Mouse (Mus musculus) heart, postnatal 14 days (tissue): ENCODE data around the gene Trub1. TPM values are rescaled to one million over a fixed set of nuclear protein-coding genes. Genes with fewer than 3 reads are reported as not detected.

Source experiments
- DNase-seq, 2 experiments: peaks; one replicate each; pipeline ENCODE4 v3.0.0; 2021 to 2022
- intact Hi-C: fragments of 180-260 bp; cut with DNase I; formaldehyde crosslinking; loops from one replicate; pipeline ENCODE4 v1.15.1; 2025
- total RNA-seq, 2 experiments: library from RNA; stranded (reverse); gene quantifications; 2 replicates each; pipeline ENCODE4 v1.2.3; 2021

Trub1 gene
- total RNA-seq, 2 experiments from 2014 or later, result 5.7 to 6.1 TPM

- no peak for DNase-seq
- intact Hi-C loops, result no loop called here
Observed at GRCm38 (mm10) chr19:57537510-57538182, 84.9 kb downstream of the Trub1 start.

- intact Hi-C loops, result no loop called here
- DNase-seq, result no peak
Observed at GRCm38 (mm10) chr19:57540118-57540517, 87.4 kb downstream of the Trub1 start.

Other genes starting within 250 kb of the Trub1 start
- 100 to 1,000 TPM; 489 to 510 TPM for gene Ablim1, start 138.0 kb upstream of the Trub1 start, total RNA-seq
- gene Fam160b1, start 92.2 kb upstream of the Trub1 start, total RNA-seq, result 10 to 100 TPM; 14.8 to 14.9 TPM
- gene Atrnl1, start 158.1 kb downstream of the Trub1 start, total RNA-seq, result 10 to 100 TPM; 19.2 to 21.5 TPM